Mouse (Mus musculus) MEL-GATA-1-ER (cell line): ENCODE measurements around the gene Necab2.
A peak's percentile ranks its signal among the peaks of the same experiment; 100 is the strongest.

ENCODE experiments used
- DNase-seq: peaks from one replicate; pipeline ENCODE4 v3.0.0-alpha.2; 2012; ENCODE audit warnings: low read depth; ENCODE audit errors: extremely low read depth

The Necab2 gene

DNA sequence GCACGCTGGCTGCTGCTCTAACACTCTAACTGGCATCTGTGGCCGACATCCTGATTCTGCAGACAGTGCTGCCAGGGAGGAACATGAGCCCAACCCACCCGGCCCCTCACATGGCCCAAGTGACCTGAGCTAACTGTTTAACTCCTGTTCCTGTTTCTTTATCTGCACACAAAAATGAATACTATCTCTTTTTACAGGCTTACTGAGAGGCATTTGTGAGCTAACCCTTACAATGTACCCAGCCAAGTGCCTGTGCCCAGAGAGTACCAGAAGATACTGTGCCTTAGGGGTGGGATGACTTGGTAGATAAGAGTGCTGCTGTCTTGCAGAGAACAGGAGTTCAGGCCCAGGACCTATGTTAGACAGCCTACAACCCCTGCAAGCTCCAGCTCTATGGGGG lies 68.4 kb downstream of the Necab2 start:
- DNase-seq, result peak; percentile 87

- no peak for DNase-seq
These were observed 69.2 kb downstream of the Necab2 start for GRCm38 (mm10) chr8:119515767-119516166.

DNA sequence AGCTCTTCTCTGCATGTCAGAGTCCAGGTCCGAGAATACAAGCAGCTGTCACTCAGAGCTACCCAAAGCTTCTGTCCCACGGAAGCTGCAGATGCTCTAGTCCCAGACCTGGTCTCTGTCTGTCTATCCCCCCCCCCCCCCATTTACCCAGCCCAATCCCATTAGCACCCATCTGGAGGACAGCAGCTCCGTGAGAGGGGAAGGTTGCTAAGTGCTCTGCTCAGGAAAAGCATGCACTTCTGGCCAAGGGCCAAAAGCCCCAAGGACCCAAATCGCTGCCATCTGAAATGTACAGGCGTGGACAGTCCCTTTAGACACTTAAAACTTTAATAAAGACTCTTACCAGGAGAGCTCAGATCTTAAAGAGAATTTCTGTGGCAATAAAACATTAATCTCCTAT lies 70.2 kb downstream of the Necab2 start:
- no peak for DNase-seq

GRCm38 (mm10) chr8:119520102-119520501 lies 73.6 kb downstream of the Necab2 start:
- no peak for DNase-seq
